Mouse (Mus musculus) embryo, embryonic 11.5 days (tissue): ENCODE data around the gene Add2.

ENCODE experiments used
- DNase-seq: peaks from one replicate; pipeline ENCODE4 v3.0.0-alpha.2; 2012; ENCODE audit warnings: low read depth, low spot score

Gene Add2

GRCm38 (mm10) chr6:86078361-86079010 lies 50.0 kb downstream of the Add2 start:
- no peak for DNase-seq

- no peak for DNase-seq
These were observed 50.8 kb downstream of the Add2 start for GRCm38 (mm10) chr6:86079323-86079722.

GRCm38 (mm10) chr6:86085518-86085917 lies 57.0 kb downstream of the Add2 start:
- DNase-seq = peak; percentile 27

GRCm38 (mm10) chr6:86086851-86087571 lies 58.5 kb downstream of the Add2 start:
- DNase-seq = no peak

GRCm38 (mm10) chr6:86087813-86088212 lies 59.3 kb downstream of the Add2 start:
- no peak for DNase-seq

GRCm38 (mm10) chr6:86094202-86094838 lies 65.8 kb downstream of the Add2 start:
- DNase-seq = no peak

GRCm38 (mm10) chr6:86095518-86095917 lies 67.0 kb downstream of the Add2 start:
- no peak for DNase-seq

- DNase-seq = no peak
These were observed 68.3 kb downstream of the Add2 start for GRCm38 (mm10) chr6:86096733-86097132.

- DNase-seq = no peak
These were observed 68.7 kb downstream of the Add2 start for GRCm38 (mm10) chr6:86097155-86097554.

- no peak for DNase-seq
These were observed 70.5 kb downstream of the Add2 start for GRCm38 (mm10) chr6:86099003-86099402.

- no peak for DNase-seq
These were observed 73.0 kb downstream of the Add2 start for GRCm38 (mm10) chr6:86101451-86101850.

- no peak for DNase-seq
These were observed 74.4 kb downstream of the Add2 start for GRCm38 (mm10) chr6:86102874-86103273.

GRCm38 (mm10) chr6:86103614-86104013 lies 75.1 kb downstream of the Add2 start:
- no peak for DNase-seq

GRCm38 (mm10) chr6:86104719-86105118 lies 76.2 kb downstream of the Add2 start:
- no peak for DNase-seq

- DNase-seq = no peak
These were observed 77.6 kb downstream of the Add2 start for GRCm38 (mm10) chr6:86106045-86106444.

GRCm38 (mm10) chr6:86107101-86107500 lies 78.6 kb downstream of the Add2 start:
- DNase-seq = no peak

GRCm38 (mm10) chr6:86115843-86116242 lies 87.4 kb downstream of the Add2 start:
- DNase-seq = no peak

- no peak for DNase-seq
These were observed 94.6 kb downstream of the Add2 start for GRCm38 (mm10) chr6:86123057-86123456.

- no peak for DNase-seq
These were observed 97.3 kb downstream of the Add2 start for GRCm38 (mm10) chr6:86125761-86126160.

GRCm38 (mm10) chr6:86126953-86127581 lies 98.6 kb downstream of the Add2 start:
- DNase-seq = peak; percentile 46

- DNase-seq = peak; percentile 8
These were observed 100.0 kb downstream of the Add2 start for GRCm38 (mm10) chr6:86128504-86128903.

GRCm38 (mm10) chr6:86129872-86130498 lies 101.5 kb downstream of the Add2 start:
- DNase-seq = no peak
